8 mouse cellular contexts compared by ENCODE assay signal in the genomic region with DNA sequence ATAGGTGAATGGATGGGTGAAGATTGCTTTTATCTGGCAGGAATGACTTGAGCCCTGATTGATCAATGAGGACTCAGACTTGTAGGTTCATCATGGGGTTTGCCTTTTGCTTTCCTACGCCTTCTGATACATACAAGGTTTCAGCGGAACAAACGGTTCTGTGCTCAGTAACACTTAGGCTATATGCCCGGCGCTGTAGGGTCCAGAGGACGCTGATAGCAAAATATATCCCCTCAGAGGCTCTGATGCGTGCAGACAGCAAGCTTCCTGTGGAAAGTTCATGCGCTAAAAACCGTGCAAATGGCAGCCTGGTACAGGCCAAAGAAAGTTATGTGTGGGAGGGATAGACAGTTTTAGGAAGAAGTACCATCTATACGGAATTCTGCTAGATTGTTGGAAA. TPM values are rescaled to one million over a fixed set of nuclear protein-coding genes. Genes with fewer than 3 reads are reported as not detected.
DNase-seq lines count a peak whose midpoint lies in the region; ATAC-seq and TF ChIP-seq lines count a peak whose summit lies in the region.

No protein-coding gene starts in this region.

- peak overlapping the region; percentile 95 for H3K27ac ChIP-seq in gastrocnemius, adult 2 months
- no peak overlapping the region for H3K27ac ChIP-seq in liver, embryonic 11.5 days (ENCODE audit: low read depth, low read length)

- intact Hi-C loops in gastrocnemius, adult 2 months (cut with DNase I): no loop called here

- peak overlapping the region; percentile 93 for H3K4me3 ChIP-seq in gastrocnemius, adult 2 months
- H3K4me3 ChIP-seq in liver, embryonic 11.5 days (ENCODE audit: low read depth, low read length): peak overlapping the region; percentile 89

- DNase-seq in gastrocnemius, adult 2 months: no peak
- no peak for DNase-seq in gastrocnemius, postnatal 25 days
- peak; percentile 44 for DNase-seq in A20 (ENCODE audit: low read depth, low spot score)
- no peak for DNase-seq in liver, embryonic 11.5 days (ENCODE audit: low spot score)
- no peak for DNase-seq in ovary, adult 18-20 months (ENCODE audit: low spot score)
- DNase-seq in cerebellum, adult 11-12 months: no peak
- no peak for DNase-seq in right cerebral cortex, adult 18-20 months

- H3K9ac ChIP-seq in liver, embryonic 11.5 days (ENCODE audit: low read depth, low read length): no peak overlapping the region

- H3K27me3 ChIP-seq in liver, embryonic 11.5 days (replicated peaks; ENCODE audit: control insufficient read depth, insufficient read depth, low read length): no peaks in the 10 kb centered on the region

- TF ChIP-seq CTCF in gastrocnemius, adult 2 months (IDR thresholded peaks at IDR 0.05): no peak

- 0 out of 2 replicates have a peak, but pooled peaks have one; percentile 8 for ATAC-seq in erythroid progenitor cell, adult 5-6 weeks (replicated peaks; ENCODE audit: low FRiP score, poor library complexity, severe bottlenecking)
- ATAC-seq in liver, embryonic 11.5 days (replicated peaks; ENCODE audit: low FRiP score): no peak

- peak overlapping the region; percentile 85 for H3K4me2 ChIP-seq in liver, embryonic 11.5 days

- WGBS in liver, embryonic 11.5 days: 26% methylated on average over 10 of the region's 10 CpGs

- no peaks in the 10 kb centered on the region for H3K36me3 ChIP-seq in liver, embryonic 11.5 days (ENCODE audit: control insufficient read depth, insufficient read depth, low read length)

- no peaks in the 10 kb centered on the region for H3K9me3 ChIP-seq in liver, embryonic 11.5 days (ENCODE audit: control insufficient read depth, low read length)

- peaks cover 2% of the 10 kb centered on the region for H3K4me1 ChIP-seq in liver, embryonic 11.5 days (replicated peaks; ENCODE audit: control insufficient read depth, insufficient read depth, low read length)

RNA-seq across cellular contexts. Expression of gene Stat1, which starts 1.0 kb away (rescaled TPM):
- 10 to 100 TPM in 1 of 2 experiments, 1 to 10 TPM in 1; 9.2 to 16.4 TPM for total RNA-seq in gastrocnemius, adult 2 months (2021)
- total RNA-seq in gastrocnemius, postnatal 25 days (2021): 10 to 100 TPM; 12.2 to 13.4 TPM
- total RNA-seq in erythroid progenitor cell, adult 5-6 weeks (2015; ENCODE audit: low replicate concordance): 89.0 and 111 TPM in 2 replicates
- total RNA-seq in erythroid progenitor cell, adult 5-6 weeks (2017; ENCODE audit: low replicate concordance): 64.0 and 70.7 TPM in 2 replicates
- 17.8 and 19.0 TPM in 2 replicates for polyA plus RNA-seq in liver, embryonic 11.5 days (2014; fragmentation: Nextera tagmentation; extraction: Ambion mirVana)
